Mouse (Mus musculus) myocyte (in vitro differentiated cells): ENCODE data around the gene Cyb5rl.

Source experiments
- POLR2A ChIP-seq: IDR thresholded peaks from one replicate; pipeline ENCODE4 v1.6.1; 2011; ENCODE audit warnings: low read depth, mild to moderate bottlenecking, control low read depth, moderate library complexity; ENCODE audit not compliant: insufficient read length
- POLR2AphosphoS2 ChIP-seq: IDR thresholded peaks from one replicate; pipeline ENCODE4 v1.6.1; 2011; ENCODE audit warnings: low read depth, control low read depth; ENCODE audit not compliant: insufficient read length
- TCF12 ChIP-seq: IDR thresholded peaks from one replicate; pipeline ENCODE4 v1.6.1; 2011; ENCODE audit warnings: mild to moderate bottlenecking, control low read depth; ENCODE audit not compliant: poor library complexity, insufficient read depth, severe bottlenecking

DNA sequence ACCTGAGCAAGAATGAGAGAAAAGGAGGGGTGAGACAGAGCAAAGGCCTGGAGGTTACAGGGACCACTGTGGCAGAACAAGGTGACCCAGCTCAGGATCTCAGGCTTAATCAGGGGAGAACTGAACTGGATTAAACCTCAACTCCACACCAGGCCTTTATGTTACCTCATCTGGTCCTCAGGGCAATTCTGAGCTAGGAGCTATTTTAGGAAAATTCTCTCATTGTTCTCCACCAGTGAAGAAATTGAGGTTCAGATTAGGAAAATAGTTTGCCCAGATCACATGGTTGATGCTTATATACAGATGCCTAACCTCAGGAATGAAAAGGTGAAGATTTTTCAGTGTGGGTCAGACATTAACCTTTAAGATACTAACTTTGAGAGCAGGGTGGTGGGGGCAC, 12.9 kb downstream of the Cyb5rl start:
- no peak for TF ChIP-seq TCF12
- no peak for TF ChIP-seq POLR2AphosphoS2
- no peak for TF ChIP-seq POLR2A
